ENCODE assay signal across 9 mouse cellular contexts in the genomic region with DNA sequence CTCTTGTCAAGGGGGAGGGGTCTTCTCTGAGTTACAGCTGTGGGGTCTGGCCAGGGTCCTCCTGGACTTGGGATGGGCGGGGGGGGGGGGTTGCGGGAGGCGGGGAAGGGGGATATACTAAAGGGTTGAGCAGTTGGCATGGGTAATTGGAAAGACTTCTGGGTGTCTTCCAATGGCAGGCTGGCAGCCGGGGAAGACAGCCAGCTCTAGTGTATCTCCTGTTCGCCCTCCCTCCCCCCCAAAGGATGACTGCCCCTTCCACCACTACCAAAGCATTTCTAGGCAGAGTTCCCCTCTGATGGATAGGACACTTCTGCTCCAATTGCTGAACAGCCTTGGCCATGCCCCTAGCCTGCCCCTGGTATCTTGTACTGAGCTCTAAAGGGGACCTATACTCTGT. TPM values are rescaled to one million over a fixed set of nuclear protein-coding genes. Genes with fewer than 3 reads are reported as not detected.
DNase-seq lines count a peak whose midpoint lies in the region; ATAC-seq and TF ChIP-seq lines count a peak whose summit lies in the region.
"Had no signal": no experiment of that assay in that cellular context is flagged by ENCODE, and none has a peak within 500 bp of the region (broad histone marks: within the 10 kb centered on the region; RNA-seq: fewer than 3 reads in every experiment).

No protein-coding gene starts in this region.

- H3K9me3 ChIP-seq in lung, embryonic 15.5 days = no peaks in the 10 kb centered on the region
- H3K9me3 ChIP-seq in limb, embryonic 12.5 days = no peaks in the 10 kb centered on the region

- H3K4me2 ChIP-seq in lung, embryonic 15.5 days = peak overlapping the region; percentile 95
- H3K4me2 ChIP-seq in limb, embryonic 12.5 days = peak overlapping the region; percentile 84

- H3K4me1 ChIP-seq in lung, embryonic 15.5 days = peaks cover 60% of the 10 kb centered on the region
- H3K4me1 ChIP-seq in heart, adult 2 months (ENCODE audit: control insufficient read depth, insufficient read depth, low read length) = peaks cover 21% of the 10 kb centered on the region
- peaks cover 62% of the 10 kb centered on the region for H3K4me1 ChIP-seq in limb, embryonic 12.5 days (replicated peaks)
- peaks cover 18% of the 10 kb centered on the region for H3K4me1 ChIP-seq in small intestine, adult 2 months (ENCODE audit: control insufficient read depth, insufficient read depth, insufficient read length, low read length)

- H3K27ac ChIP-seq in lung, embryonic 15.5 days = peak overlapping the region; percentile 86
- peak overlapping the region; percentile 74 for H3K27ac ChIP-seq in heart, adult 2 months
- H3K27ac ChIP-seq in limb, embryonic 12.5 days = peak overlapping the region; percentile 97
- no peak overlapping the region for H3K27ac ChIP-seq in small intestine, adult 2 months (ENCODE audit: insufficient read depth, low read depth, low read length)

- no peak for ATAC-seq in lung, embryonic 15.5 days (ENCODE audit: borderline replicate concordance, extremely low read depth, low FRiP score, low TSS enrichment)
- ATAC-seq in limb, embryonic 12.5 days (ENCODE audit: insufficient number of reproducible peaks, insufficient read depth, low FRiP score, low TSS enrichment, low read depth) = no peak

- 0 out of 2 replicates have a peak overlapping the region, but pooled peaks have one; percentile 92 for H3K9ac ChIP-seq in lung, embryonic 15.5 days
- H3K9ac ChIP-seq in heart, adult 2 months (ENCODE audit: low read depth, low read length) = no peak overlapping the region
- peak overlapping the region; percentile 95 for H3K9ac ChIP-seq in limb, embryonic 12.5 days (replicated peaks)

- TF ChIP-seq POLR2A in heart, adult 2 months (IDR thresholded peaks at IDR 0.05; ENCODE audit: insufficient read depth, low read depth, low read length) = no peak
- TF ChIP-seq POLR2A in small intestine, adult 2 months (IDR thresholded peaks at IDR 0.05; ENCODE audit: low read depth, low read length) = no peak

- H3K36me3 ChIP-seq in lung, embryonic 15.5 days = peaks cover under 1% of the 10 kb centered on the region; the same call in 1 of the 2 replicates
- no peaks in the 10 kb centered on the region for H3K36me3 ChIP-seq in heart, adult 2 months (ENCODE audit: control insufficient read depth, insufficient read depth, low read length)
- H3K36me3 ChIP-seq in limb, embryonic 12.5 days = peaks cover 17% of the 10 kb centered on the region
- H3K36me3 ChIP-seq in small intestine, adult 2 months (ENCODE audit: control insufficient read depth, insufficient read depth, low read length) = no peaks in the 10 kb centered on the region

- peaks cover 10% of the 10 kb centered on the region for H3K27me3 ChIP-seq in lung, embryonic 15.5 days
- H3K27me3 ChIP-seq in heart, adult 2 months (ENCODE audit: control insufficient read depth, insufficient read depth, low read length) = no peaks in the 10 kb centered on the region
- H3K27me3 ChIP-seq in limb, embryonic 12.5 days = no peaks in the 10 kb centered on the region
- H3K27me3 ChIP-seq in small intestine, adult 2 months (ENCODE audit: control insufficient read depth, insufficient read depth, low read length) = no peaks in the 10 kb centered on the region
- H3K27me3 ChIP-seq: Patski had no signal

- intact Hi-C loops in heart, adult 2 months (cut with DNase I) = no loop called here

- H3K4me3 ChIP-seq in lung, embryonic 15.5 days = peak overlapping the region; percentile 84
- no peak overlapping the region for H3K4me3 ChIP-seq in heart, adult 2 months
- peak overlapping the region; percentile 97 for H3K4me3 ChIP-seq in limb, embryonic 12.5 days (replicated peaks)
- H3K4me3 ChIP-seq in small intestine, adult 2 months (ENCODE audit: low read depth, low read length) = peak overlapping the region; percentile 66; the same call in 1 of the 2 replicates

- H3K79me2 ChIP-seq in heart, adult 2 months (replicated peaks; ENCODE audit: control insufficient read depth, insufficient read depth, low read length) = no peaks in the 10 kb centered on the region

- no peak for TF ChIP-seq CTCF in heart, adult 2 months (IDR thresholded peaks at IDR 0.05)
- no peak for TF ChIP-seq CTCF in small intestine, adult 2 months (IDR thresholded peaks at IDR 0.05; ENCODE audit: extremely low read depth, insufficient read length, insufficient replicate concordance, low read depth, low read length)

- 58% methylated on average over 3 of the region's 5 CpGs for WGBS in lung, embryonic 15.5 days
- WGBS in heart, adult 2 months = 27% methylated on average over 4 of the region's 5 CpGs
- 38% methylated on average over 2 of the region's 5 CpGs for WGBS in limb, embryonic 12.5 days
- WGBS in small intestine, adult 2 months = 93% methylated on average over 3 of the region's 5 CpGs

- DNase-seq in lung, postnatal 14 days = no peak
- peak; percentile 33 to 44 for DNase-seq in heart, adult 2 months
- no peak for DNase-seq in spleen, postnatal 14 days (ENCODE audit: low spot score in 2 of 2)
- no peak for DNase-seq in thymus, adult 18-20 months
- DNase-seq in embryo, embryonic 11 days = no peak

- TF ChIP-seq EP300 in heart, adult 2 months (IDR thresholded peaks at IDR 0.05; ENCODE audit: insufficient read depth, low read depth, low read length) = no peak

RNA-seq across cellular contexts. Expression of a gene that starts 1.4 kb away (rescaled TPM):
- 5.3 and 9.3 TPM in 2 replicates for polyA plus RNA-seq in lung, embryonic 15.5 days (2015; fragmentation: Nextera tagmentation; extraction: Ambion mirVana)
- total RNA-seq in heart, adult 2 months (2021) = 10 to 100 TPM in 1 of 2 experiments, 1 to 10 TPM in 1; 7.8 to 11.5 TPM
- polyA plus RNA-seq in heart, adult 2 months (2012; rRNA removed) = 10.1 and 17.9 TPM in 2 replicates
- polyA plus RNA-seq in limb, embryonic 12.5 days (2016; fragmentation: Nextera tagmentation; extraction: Ambion mirVana) = 7.3 and 10.9 TPM in 2 replicates
- polyA plus RNA-seq in small intestine, adult 2 months (2012; rRNA removed) = 6.8 and 9.2 TPM in 2 replicates

RNA-seq across cellular contexts. Expression of a gene that starts 8.5 kb away (rescaled TPM):
- 57.7 and 60.8 TPM in 2 replicates for polyA plus RNA-seq in lung, embryonic 15.5 days (2015; fragmentation: Nextera tagmentation; extraction: Ambion mirVana)
- total RNA-seq in heart, adult 2 months (2021) = 10 to 100 TPM; 12.1 to 13.5 TPM
- polyA plus RNA-seq in heart, adult 2 months (2012; rRNA removed) = 4.0 and 6.2 TPM in 2 replicates
- polyA plus RNA-seq in limb, embryonic 12.5 days (2016; fragmentation: Nextera tagmentation; extraction: Ambion mirVana) = 82.6 and 86.4 TPM in 2 replicates
- 0.57 and 0.85 TPM in 2 replicates for polyA plus RNA-seq in small intestine, adult 2 months (2012; rRNA removed)

RNA-seq across cellular contexts. Expression of a gene that starts 12.7 kb away (rescaled TPM):
- polyA plus RNA-seq in lung, embryonic 15.5 days (2015; fragmentation: Nextera tagmentation; extraction: Ambion mirVana) = 148 and 151 TPM in 2 replicates
- 10 to 100 TPM; 18.0 to 19.4 TPM for total RNA-seq in heart, adult 2 months (2021)
- polyA plus RNA-seq in heart, adult 2 months (2012; rRNA removed) = 7.7 and 11.5 TPM in 2 replicates
- 221 and 223 TPM in 2 replicates for polyA plus RNA-seq in limb, embryonic 12.5 days (2016; fragmentation: Nextera tagmentation; extraction: Ambion mirVana)
- 3.3 and 7.2 TPM in 2 replicates for polyA plus RNA-seq in small intestine, adult 2 months (2012; rRNA removed)

RNA-seq across cellular contexts. Expression of a gene that starts 39.7 kb away (rescaled TPM):
- 28.2 and 35.5 TPM in 2 replicates for polyA plus RNA-seq in lung, embryonic 15.5 days (2015; fragmentation: Nextera tagmentation; extraction: Ambion mirVana)
- 1 to 10 TPM; 8.0 to 8.2 TPM for total RNA-seq in heart, adult 2 months (2021)
- polyA plus RNA-seq in heart, adult 2 months (2012; rRNA removed) = 17.8 and 29.8 TPM in 2 replicates
- polyA plus RNA-seq in limb, embryonic 12.5 days (2016; fragmentation: Nextera tagmentation; extraction: Ambion mirVana) = 23.8 and 25.0 TPM in 2 replicates
- 21.8 and 26.7 TPM in 2 replicates for polyA plus RNA-seq in small intestine, adult 2 months (2012; rRNA removed)

RNA-seq across cellular contexts. Expression of a gene that starts 45.3 kb away (rescaled TPM):
- polyA plus RNA-seq in lung, embryonic 15.5 days (2015; fragmentation: Nextera tagmentation; extraction: Ambion mirVana) = 0.06 and 0.14 TPM in 2 replicates
- under 1 TPM; 0.08 to 0.16 TPM for total RNA-seq in heart, adult 2 months (2021)
- 0.04 and 0.09 TPM in 2 replicates for polyA plus RNA-seq in heart, adult 2 months (2012; rRNA removed)
- polyA plus RNA-seq in limb, embryonic 12.5 days (2016; fragmentation: Nextera tagmentation; extraction: Ambion mirVana) = 1.0 and 1.2 TPM in 2 replicates
- polyA plus RNA-seq in small intestine, adult 2 months (2012; rRNA removed) = 0.04 and 0.09 TPM in 2 replicates

Comparison
In these comparisons a context has a peak if more than half of its experiments do, and no peak if none do; other contexts are left out.
1. DNase-seq: peak in heart, adult 2 months (2 of 2); none in lung, postnatal 14 days (single experiment), spleen, postnatal 14 days (0 of 2), thymus, adult 18-20 months (0 of 2) and embryo, embryonic 11 days (single experiment).
2. RNA of a gene that starts 12.7 kb away (polyA plus RNA-seq): 221 to 223 TPM in limb, embryonic 12.5 days and 148 to 151 TPM in lung, embryonic 15.5 days; 7.7 to 11.5 TPM in heart, adult 2 months and 3.3 to 7.2 TPM in small intestine, adult 2 months; every median in the first group is over 10 times any median in the second.